Mouse (Mus musculus) fibroblast of lung, adult 2 months (primary cell): ENCODE results near the gene Pomt2.
A peak's percentile ranks its signal among the peaks of the same experiment; 100 is the strongest.

ENCODE experiments used
- DNase-seq: peaks from one replicate; pipeline ENCODE4 v3.0.0-alpha.2; 2011; ENCODE audit warnings: low read depth

The Pomt2 gene

DNA sequence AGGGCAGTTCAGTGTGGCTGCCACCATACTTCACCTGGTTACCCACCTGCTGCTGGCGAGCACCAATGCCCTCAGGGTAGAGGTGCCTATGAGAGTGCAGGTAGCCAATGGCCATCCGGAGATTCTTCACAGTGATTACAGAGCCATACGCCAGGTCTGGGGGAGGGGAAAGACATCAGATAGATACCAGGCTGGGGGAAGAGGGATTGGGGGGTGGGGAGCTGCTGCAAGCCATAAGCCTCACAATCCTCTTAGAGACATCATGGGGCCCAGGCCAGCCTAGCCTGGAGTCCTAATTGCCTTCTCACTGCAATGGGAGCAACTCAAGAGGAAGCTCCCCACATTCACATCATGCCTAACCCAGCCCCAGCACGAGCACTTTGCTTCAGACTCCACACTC is 20.5 kb downstream of the Pomt2 start:
- no peak for DNase-seq

DNA sequence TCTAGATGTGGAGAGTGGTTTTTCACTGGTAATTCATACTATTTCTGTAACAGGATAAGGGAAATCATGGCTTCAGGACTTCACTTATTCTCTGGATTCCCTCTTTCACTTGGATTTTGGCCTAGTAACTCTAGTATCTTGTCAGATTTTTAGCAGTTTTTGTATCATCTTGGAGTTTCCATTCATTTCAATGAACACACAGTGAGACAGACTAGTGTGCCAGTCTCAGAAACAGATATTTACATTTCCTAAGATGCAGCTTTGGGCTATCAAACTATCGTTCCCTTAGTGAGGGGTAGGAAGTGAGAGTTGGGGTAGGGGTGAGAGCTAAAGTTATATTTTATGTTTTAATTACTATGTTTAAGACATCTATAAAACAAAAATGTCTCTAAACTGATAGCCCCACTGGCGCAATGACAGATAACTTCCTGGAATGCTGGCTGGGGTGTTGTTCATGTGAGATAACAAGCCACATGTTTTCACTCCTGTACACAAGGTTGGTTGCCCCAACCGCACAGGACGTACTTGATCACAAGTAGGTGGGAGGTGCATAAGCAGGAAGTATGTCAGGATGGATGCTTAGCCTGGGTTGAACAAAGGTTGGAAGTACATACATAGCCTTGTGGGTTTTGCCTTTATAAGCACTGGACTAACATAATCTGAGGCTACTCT is 25.7 kb downstream of the Pomt2 start:
- no peak for DNase-seq

DNA sequence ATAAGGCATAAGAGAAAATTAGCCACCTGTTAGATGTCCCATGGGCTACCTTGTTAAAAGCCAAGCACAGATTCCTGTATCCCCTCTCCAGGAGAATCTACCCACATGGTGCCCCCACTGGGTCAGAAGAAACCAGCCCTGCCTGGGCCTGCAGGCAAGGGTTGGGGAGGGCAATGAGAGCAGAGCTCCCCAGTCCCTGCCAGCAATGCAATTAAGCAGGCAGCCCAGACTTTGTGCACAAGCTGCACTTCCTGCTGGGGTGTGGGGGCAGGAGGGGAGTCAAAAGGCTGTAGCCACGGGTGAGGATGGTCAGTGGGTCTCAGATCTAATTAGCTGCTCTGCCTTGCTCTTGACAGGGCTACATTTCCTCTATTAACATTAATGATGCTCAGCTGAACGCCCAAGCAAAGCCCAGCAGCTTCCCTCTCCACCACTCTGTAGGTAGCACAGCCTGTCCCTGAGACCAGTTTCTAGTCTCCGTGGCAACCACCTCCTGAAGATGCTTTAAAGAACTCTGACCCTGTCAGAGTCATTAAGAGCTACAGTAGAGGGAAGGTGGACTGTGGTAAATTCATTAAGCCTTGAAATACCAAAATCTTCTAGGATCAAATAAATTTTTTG is 40.3 kb downstream of the Pomt2 start:
- DNase-seq, result no peak

DNA sequence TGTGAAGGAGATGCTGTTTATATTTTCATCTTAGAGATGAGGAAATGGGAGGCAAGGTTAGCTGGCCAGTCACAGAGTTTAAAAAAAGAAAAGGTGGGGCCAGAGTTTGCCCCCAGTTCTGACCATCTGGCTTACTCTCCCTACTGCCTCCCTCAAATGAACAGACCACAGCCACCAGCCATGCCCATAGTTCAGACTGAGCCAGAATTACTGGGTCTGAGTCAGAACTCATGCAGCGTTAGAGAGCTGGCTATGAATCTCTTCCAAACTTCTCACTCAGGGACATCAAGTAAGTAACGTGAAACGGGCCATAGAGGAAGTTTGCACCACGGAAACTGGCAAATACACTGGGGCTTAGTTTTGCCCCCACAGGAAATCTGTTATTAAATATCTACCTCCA is 43.0 kb downstream of the Pomt2 start:
- peak; percentile 32 for DNase-seq

DNA sequence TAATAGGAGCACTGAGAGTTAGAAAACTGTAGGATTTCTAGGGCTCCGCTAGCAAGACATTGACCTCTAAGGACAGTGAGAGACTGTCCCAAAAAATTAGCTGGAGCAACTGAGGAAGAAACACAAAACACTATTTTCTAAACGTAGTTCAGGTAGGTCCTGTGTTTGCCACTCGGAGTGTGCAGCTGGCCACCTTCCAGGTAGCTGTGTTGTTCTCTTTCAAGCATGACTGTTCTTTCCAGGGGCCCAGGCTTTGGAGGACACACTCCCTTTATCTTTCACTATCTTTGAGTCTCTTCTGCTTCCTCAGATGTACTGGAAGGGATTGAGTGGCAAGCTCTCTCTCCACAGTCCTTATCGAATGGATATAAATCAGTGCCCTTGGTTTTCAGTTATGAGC is 44.3 kb downstream of the Pomt2 start:
- DNase-seq, result no peak

DNA sequence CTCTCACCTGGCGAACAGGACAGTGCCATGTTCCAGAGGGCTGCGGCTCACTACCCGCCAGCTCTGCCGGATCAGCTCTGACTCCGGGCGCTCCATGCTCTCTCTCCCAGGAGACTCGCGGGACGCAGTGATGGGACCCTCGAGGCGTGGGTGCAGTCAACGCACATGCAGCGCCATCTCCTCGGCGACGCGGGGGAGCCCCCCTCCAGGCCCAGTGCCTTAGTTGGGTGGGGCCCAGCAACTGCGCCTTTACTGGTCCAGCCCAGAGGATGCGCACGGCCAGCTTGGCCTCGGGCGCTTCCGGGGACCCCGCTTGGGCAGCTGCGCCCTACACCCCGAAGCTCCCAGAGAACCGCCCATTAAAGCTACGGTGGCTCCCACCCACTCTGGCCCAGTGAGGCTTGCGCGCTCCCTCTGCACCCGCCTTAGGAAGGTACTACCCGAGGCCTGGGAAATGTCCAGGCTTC is 45.6 kb downstream of the Pomt2 start, which contains the start of gene Ngb:
Ngb (minus strand) TSS at position 375 of the 467 bp plus-strand sequence.
- no peak for DNase-seq

DNA sequence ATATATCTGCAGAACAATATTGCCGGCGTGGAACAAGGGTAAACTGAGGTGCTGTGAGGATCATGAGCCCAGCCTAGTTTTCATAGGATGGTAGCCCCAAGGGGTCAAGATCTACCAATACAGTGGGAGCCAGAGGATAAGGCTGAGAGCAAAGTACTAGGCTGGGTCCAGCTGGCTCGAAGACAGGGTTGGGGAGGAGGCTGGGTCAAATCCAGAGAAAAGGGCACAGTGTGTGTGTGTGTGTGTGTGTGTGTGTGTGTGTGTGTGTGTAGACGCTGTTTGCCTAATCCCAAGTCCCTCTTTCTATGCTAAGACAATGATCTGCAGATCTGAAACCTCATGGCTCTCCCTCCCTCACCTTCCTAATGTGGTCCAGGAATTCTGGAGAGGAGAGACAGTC is 47.4 kb downstream of the Pomt2 start:
- no peak for DNase-seq

DNA sequence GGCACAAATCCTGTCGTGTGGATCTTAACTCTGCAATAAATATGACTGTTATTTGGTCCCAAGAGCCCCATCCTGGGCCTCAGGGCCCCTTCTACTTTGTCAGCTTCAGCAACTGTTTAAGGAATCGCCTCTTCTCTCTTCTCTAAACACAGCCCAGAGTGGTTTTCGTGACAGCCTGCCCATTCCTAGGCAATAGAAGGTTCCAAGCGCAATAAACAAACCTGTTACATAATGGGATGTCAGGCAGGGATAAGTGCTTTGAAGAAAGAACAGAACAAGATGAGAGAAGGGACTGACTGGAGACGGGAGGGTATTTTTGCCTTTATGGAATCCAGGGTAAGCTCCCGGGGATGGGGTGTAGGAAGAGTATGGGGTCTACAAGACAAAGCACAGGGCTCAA is 54.1 kb downstream of the Pomt2 start:
- no peak for DNase-seq

DNA sequence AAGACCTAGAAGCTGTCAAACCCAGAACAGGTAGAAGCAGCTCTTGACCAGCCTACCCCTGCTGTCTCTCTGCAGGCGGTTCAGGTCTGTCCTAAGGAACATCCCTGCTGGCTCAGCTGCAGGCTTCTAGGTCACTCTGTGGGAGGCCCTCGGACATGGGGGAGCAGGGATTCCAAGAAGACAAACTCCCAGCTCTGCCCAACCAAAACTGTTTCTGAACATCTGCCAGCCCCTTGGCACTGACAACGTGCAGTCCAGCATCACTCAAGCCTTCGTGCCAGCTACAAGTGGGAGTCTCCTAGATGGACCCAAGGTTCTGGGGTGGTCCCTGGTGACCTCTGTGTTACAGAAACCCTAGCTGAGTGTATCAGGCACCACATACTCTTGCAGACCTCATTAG is 54.5 kb downstream of the Pomt2 start:
- no peak for DNase-seq

DNA sequence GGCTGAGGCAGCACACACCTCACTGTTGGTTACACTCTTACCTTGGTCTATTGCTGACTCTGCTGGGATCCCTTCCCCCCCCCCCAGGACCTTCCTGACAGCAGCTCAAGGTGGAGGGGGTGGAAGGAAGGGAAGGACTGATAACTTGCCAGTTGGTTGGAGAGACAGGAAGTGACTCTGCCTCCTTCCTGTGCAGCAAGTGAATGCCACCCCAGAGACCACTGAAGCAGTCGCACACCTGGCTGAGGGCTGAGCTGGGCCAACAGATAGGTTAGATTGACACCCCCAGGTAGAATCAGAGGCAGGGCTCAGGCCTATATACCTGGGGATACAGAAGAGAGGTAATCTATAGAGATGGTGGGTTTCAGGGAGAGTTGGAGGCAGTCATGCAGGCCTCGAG is 55.9 kb downstream of the Pomt2 start:
- DNase-seq, result no peak

DNA sequence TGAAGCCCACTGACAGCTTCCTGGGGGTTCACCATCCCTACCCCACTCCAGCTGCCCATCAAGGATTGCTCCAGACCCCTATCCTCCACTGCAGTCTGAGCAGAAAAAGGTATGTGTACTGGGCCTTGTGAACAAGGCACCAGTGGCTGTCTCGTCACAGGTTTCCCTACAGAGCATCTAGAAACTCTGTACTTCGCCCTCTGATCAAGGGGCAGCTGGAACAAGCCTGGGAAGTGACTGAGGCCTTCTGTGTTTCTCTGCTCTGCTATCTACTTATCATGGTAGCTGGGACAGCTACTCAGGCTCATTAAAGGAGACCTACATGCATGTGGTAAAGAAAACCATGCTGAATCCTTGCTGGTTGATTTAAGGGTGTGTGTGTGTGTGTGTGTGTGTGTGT is 58.1 kb downstream of the Pomt2 start:
- DNase-seq, result no peak

DNA sequence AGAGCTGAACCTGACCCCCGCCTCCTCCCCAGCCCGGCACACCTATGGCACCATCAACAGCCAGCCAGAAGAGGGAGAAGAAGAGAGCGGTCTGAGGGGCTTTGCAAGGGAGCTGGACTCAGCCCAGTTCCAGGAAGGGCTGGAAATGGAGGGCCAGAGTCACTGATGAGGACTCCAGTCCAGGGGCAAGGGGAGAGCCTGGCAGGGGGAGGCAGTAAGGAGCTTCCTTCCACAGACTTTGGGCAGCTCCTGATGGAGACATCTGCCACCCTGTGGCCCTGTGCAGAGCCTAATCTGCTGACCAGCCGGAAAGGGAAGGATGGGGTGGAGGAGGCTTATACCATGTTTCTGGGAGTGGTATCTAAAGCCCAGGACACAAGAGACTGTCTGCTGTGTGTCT is 58.5 kb downstream of the Pomt2 start:
- no peak for DNase-seq

DNA sequence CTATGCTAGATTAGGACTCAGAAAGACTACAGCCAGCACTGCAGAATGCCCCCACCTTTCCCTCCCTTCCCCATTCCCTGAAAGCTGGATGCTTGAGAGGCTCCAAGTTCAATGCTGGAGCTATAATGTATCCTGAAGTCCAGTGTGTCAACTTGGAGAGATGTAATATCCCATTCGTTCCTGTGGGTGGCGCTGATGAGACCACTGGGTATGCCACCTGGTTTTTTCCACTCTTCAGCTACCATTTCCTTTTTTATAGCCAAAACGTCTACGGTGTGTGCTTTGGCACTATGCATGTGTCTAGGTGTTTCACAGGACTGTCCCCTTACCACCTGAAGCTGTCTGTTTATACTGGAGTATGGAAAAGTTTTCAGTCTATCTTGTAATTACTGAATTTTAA is 59.4 kb downstream of the Pomt2 start:
- DNase-seq, result no peak

DNA sequence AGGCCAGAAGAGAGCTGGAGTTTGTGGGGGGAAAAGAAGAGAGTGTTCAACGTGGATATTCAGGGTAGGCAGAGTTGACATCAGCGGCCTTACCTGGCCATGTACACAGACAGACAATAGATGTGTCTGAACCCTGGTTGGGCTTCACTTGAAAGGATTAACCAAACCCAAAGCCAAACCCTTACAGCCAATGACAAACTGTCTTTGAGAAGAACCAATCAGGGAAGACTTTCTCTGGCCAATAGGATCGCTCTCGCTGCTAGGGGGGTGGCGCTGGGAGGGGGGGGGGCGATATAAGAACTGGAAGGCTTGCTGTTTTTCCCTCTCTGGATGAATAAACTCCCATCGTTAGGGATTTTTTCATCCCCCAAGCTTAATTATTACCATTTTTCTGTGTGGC is 60.5 kb downstream of the Pomt2 start:
- DNase-seq, result no peak

DNA sequence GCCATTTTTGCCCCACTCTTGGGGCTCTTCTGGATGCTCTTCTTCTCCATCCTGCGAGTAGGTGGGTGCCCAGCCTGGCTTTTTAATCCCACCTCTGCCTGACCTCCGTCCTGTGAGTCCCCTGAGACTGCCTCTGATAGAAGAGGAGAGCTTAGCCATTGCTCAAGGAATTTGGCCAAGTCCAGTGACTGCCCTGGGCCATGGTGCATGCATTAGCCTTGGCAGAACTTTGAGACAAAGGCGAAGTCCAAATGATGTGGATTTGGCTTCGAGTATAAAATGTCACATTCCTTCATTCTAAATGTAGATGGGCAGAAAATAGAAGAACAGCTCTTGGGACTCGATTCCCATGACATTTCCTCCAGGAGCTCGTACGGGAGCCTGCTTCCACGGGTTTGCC is 65.0 kb downstream of the Pomt2 start:
- DNase-seq, result no peak

DNA sequence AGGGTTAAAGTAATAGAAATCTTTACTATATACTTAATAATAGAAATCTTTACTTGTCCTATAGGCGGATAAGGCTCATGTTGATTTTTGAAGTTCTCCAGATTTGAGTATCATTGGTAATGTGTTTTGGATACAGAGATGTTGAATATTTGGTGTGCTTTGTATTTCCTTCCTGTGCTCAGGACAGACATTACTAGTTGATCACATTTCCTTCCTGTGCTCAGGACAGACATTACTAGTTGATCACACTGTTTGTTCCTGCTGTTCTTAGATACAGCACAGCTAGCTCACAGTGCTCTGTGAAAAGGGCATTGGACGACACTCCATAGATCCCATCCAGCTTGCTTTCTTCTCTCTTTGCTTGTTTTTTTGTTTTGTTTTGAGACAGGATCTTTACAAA is 71.2 kb downstream of the Pomt2 start:
- no peak for DNase-seq

DNA sequence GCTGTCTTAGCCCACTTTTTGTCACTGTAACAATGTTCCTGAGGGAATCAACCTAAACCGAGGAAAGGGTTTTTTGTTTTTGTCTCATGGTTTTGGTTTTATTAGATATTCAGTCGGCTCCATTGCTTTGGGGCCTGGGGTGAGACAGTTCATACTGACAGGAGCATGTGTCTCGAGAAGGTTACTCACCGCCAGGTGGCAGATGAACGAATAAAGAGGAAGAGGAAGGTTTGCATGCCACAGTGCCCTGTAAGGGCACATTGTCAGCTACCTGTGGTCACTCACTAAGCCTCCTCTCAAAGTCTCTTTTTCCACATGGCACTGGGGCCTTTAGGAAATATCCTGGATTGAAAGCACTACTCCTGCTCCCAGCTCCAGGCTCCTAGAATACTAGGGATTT is 77.2 kb downstream of the Pomt2 start:
- DNase-seq, result no peak

DNA sequence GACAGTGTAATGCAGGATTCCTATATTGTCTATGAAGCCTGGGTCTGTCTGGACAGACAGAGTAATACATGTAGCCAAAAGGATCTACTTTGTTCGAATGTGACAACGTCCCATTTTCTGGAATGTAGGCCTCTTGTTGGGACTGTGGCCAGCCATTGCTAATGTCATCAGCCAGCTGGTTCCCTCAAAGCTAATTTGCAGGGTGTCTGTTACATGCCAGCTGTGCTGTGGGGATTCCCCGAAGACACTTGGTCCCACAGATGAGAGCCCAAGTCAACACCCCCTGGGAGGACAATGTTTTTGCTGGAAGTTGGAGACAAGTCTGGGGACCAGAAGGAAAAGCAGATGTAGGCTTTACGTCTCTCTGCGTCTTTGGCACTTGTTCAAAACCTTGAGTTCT is 81.3 kb downstream of the Pomt2 start:
- no peak for DNase-seq

DNA sequence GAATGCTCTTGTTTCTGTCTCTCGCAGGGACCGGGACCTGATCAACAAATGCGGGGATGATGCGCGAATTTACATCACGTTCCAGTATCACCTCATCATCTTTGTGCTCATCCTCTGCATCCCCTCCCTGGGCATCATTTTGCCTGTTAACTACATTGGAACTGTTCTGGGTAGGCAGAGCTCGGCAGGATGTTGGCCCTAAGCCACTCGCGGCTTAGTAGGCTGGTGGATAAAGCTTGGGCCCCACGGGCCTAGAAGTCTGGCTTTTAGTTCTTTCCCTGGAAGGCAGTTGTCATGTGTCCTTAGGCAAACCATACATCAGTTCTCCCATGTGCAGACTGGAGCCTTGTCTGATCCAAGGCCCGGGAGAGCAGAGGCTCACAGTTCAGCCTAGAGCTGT is 82.3 kb downstream of the Pomt2 start:
- DNase-seq, result no peak

DNA sequence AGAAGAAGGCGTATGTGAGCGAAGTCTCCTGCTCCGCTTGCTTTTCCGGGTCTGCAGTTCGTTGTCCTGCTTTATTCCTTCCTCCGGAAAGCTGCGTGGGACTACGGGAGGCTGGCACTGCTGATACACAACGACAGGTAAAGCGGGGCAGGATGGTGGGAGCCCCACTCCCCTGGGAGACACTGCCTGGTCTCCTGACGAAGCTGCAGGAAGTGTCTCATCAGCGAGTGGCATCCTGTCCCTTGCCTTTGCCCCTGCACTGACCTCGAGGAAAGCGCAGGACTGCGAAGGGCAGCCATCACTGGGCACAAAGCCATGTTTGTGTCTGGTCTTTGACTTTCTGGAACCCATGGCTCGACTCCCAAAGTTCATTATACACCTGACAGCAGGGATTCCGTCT is 90.7 kb downstream of the Pomt2 start:
- no peak for DNase-seq
